Mouse (Mus musculus) MEL (cell line): ENCODE measurements around the gene Cat. TPM values are rescaled to one million over a fixed set of nuclear protein-coding genes. Genes with fewer than 3 reads are reported as not detected.

Experiments used
- DNase-seq: peaks from one replicate; pipeline ENCODE4 v3.0.0; 2011; ENCODE audit warnings: low read depth, low spot score
- H3K27ac ChIP-seq: 2 replicates; pipeline ENCODE4 v1.5.1; 2012; ENCODE audit warnings: low read depth, mild to moderate bottlenecking, control low read depth, low read length, moderate library complexity; ENCODE audit not compliant: control insufficient read depth
- H3K27me3 ChIP-seq, 2 experiments: fragments of 150-350 bp in 1 of 2; sonication (generic) in 1 of 2; 2 replicates each; pipeline ENCODE4 v1.6.1; 2012; ENCODE audit warnings: low read length in 2 of 2, mild to moderate bottlenecking in 2 of 2, improper control_type of control experiment in 1 of 2, moderate library complexity in 1 of 2; ENCODE audit not compliant: insufficient read depth in 2 of 2, control insufficient read depth in 1 of 2
- H3K36me3 ChIP-seq, 2 experiments: 2 replicates each; pipeline ENCODE4 v1.6.1; 2012 to 2014; ENCODE audit warnings: low read length in 2 of 2, improper control_type of control experiment in 1 of 2, inconsistent platforms in 1 of 2, mild to moderate bottlenecking in 1 of 2; ENCODE audit not compliant: insufficient read depth in 2 of 2, control insufficient read depth in 1 of 2
- H3K4me1 ChIP-seq, 2 experiments: fragments of 150-350 bp in 1 of 2; sonication (generic) in 1 of 2; 2 replicates each; pipeline ENCODE4 v1.6.1; 2012; ENCODE audit warnings: low read length in 2 of 2, improper control_type of control experiment in 1 of 2, mild to moderate bottlenecking in 1 of 2; ENCODE audit not compliant: insufficient read depth in 2 of 2, control insufficient read depth in 1 of 2
- H3K4me3 ChIP-seq, 2 experiments: fragments of 150-350 bp in 1 of 2; sonication (generic) in 1 of 2; 2 replicates each; pipeline ENCODE4 v1.5.1; 2012; ENCODE audit warnings: low read depth in 2 of 2, low read length in 2 of 2, mild to moderate bottlenecking in 2 of 2, moderate library complexity in 2 of 2, control low read depth in 1 of 2, improper control_type of control experiment in 1 of 2; ENCODE audit not compliant: control insufficient read depth in 1 of 2, insufficient read depth in 1 of 2
- H3K79me2 ChIP-seq: 2 replicates; pipeline ENCODE4 v1.6.1; 2012; ENCODE audit warnings: mild to moderate bottlenecking, low read length, moderate library complexity; ENCODE audit not compliant: control insufficient read depth, poor library complexity, insufficient read depth
- H3K9ac ChIP-seq: 2 replicates; pipeline ENCODE4 v1.6.1; 2012; ENCODE audit warnings: low read depth, mild to moderate bottlenecking, control low read depth, low read length, moderate library complexity; ENCODE audit not compliant: control insufficient read depth, poor library complexity, severe bottlenecking
- H3K9me3 ChIP-seq: fragments of 150-350 bp; sonication (generic); replicated peaks from 2 replicates; pipeline ENCODE4 v1.6.1; 2012; ENCODE audit warnings: mild to moderate bottlenecking, low read length, improper control_type of control experiment, moderate library complexity; ENCODE audit not compliant: insufficient read depth
- BHLHE40 ChIP-seq: IDR thresholded peaks from 2 replicates; pipeline ENCODE4 v1.6.1; 2012; ENCODE audit warnings: low read depth, mild to moderate bottlenecking, inconsistent platforms, low read length, improper control_type of control experiment, borderline replicate concordance
- CHD2 ChIP-seq: IDR thresholded peaks from 2 replicates; pipeline ENCODE4 v1.6.1; 2011; ENCODE audit warnings: low read length, improper control_type of control experiment
- CTCF ChIP-seq, 3 experiments: IDR thresholded peaks in 2 of 3; conservative IDR thresholded peaks in 1 of 3; 2 replicates each; pipeline ENCODE4 v1.5.1; 2011 to 2012; ENCODE audit warnings: low read length in 3 of 3, low read depth in 2 of 3, mild to moderate bottlenecking in 2 of 3, improper control_type of control experiment in 1 of 3, inconsistent platforms in 1 of 3, mixed read lengths in 1 of 3, moderate library complexity in 1 of 3; ENCODE audit not compliant: control insufficient read depth in 1 of 3, insufficient read depth in 1 of 3, poor library complexity in 1 of 3, severe bottlenecking in 1 of 3
- E2F4 ChIP-seq: IDR thresholded peaks from 2 replicates; pipeline ENCODE4 v1.6.1; 2011; ENCODE audit warnings: low read depth, low read length, improper control_type of control experiment, borderline replicate concordance
- ELF1 ChIP-seq: IDR thresholded peaks from 2 replicates; pipeline ENCODE4 v1.6.1; 2014; ENCODE audit warnings: low read depth, mild to moderate bottlenecking, inconsistent platforms, low read length, improper control_type of control experiment, moderate library complexity
- EP300 ChIP-seq, 2 experiments: IDR thresholded peaks; 2 replicates each; pipeline ENCODE4 v1.6.1; 2011; ENCODE audit warnings: improper control_type of control experiment in 2 of 2, low read length in 2 of 2, low read depth in 1 of 2, mild to moderate bottlenecking in 1 of 2
- ETS1 ChIP-seq: IDR thresholded peaks from 2 replicates; pipeline ENCODE4 v1.6.1; 2012; ENCODE audit warnings: low read depth, mild to moderate bottlenecking, inconsistent platforms, low read length, improper control_type of control experiment, moderate library complexity
- GABPA ChIP-seq: IDR thresholded peaks from 2 replicates; pipeline ENCODE4 v1.6.1; 2012; ENCODE audit warnings: low read depth, mild to moderate bottlenecking, inconsistent platforms, low read length, improper control_type of control experiment, moderate library complexity
- MAX ChIP-seq: IDR thresholded peaks from 2 replicates; pipeline ENCODE4 v1.6.1; 2011; ENCODE audit warnings: low read length, improper control_type of control experiment
- MEF2A ChIP-seq: IDR thresholded peaks from 2 replicates; pipeline ENCODE4 v1.6.1; 2014; ENCODE audit warnings: low read depth, mild to moderate bottlenecking, inconsistent platforms, low read length, improper control_type of control experiment; ENCODE audit not compliant: poor library complexity, insufficient replicate concordance, severe bottlenecking; ENCODE audit errors: extremely low read depth
- MXI1 ChIP-seq: IDR thresholded peaks from 2 replicates; pipeline ENCODE4 v1.6.1; 2011; ENCODE audit warnings: mild to moderate bottlenecking, low read depth, low read length, improper control_type of control experiment
- MYB ChIP-seq: IDR thresholded peaks from 2 replicates; pipeline ENCODE4 v1.6.1; 2011; ENCODE audit warnings: mild to moderate bottlenecking, low read depth, low read length, improper control_type of control experiment
- NELFE ChIP-seq: IDR thresholded peaks from 2 replicates; pipeline ENCODE4 v1.6.1; 2011; ENCODE audit warnings: low read depth, low read length, improper control_type of control experiment
- POLR2A ChIP-seq, 2 experiments: IDR thresholded peaks; 2 replicates each; pipeline ENCODE4 v1.6.1; 2011 to 2012; ENCODE audit warnings: low read length in 2 of 2, mild to moderate bottlenecking in 2 of 2, control low read depth in 1 of 2, improper control_type of control experiment in 1 of 2, low read depth in 1 of 2, moderate library complexity in 1 of 2; ENCODE audit not compliant: control insufficient read depth in 1 of 2, insufficient read depth in 1 of 2, poor library complexity in 1 of 2
- RAD21 ChIP-seq: IDR thresholded peaks from 2 replicates; pipeline ENCODE4 v1.6.1; 2011; ENCODE audit warnings: mild to moderate bottlenecking, low read depth, low read length, improper control_type of control experiment
- SMC3 ChIP-seq: IDR thresholded peaks from 2 replicates; pipeline ENCODE4 v1.6.1; 2011; ENCODE audit warnings: low read depth, low read length, improper control_type of control experiment
- TBP ChIP-seq: IDR thresholded peaks from 2 replicates; pipeline ENCODE4 v1.8.0; 2011; ENCODE audit warnings: low read depth, low read length, improper control_type of control experiment
- ZC3H11A ChIP-seq: IDR thresholded peaks from 2 replicates; pipeline ENCODE4 v1.6.1; 2012; ENCODE audit warnings: low read depth, mild to moderate bottlenecking, inconsistent platforms, low read length, improper control_type of control experiment
- ZKSCAN1 ChIP-seq: IDR thresholded peaks from 2 replicates; pipeline ENCODE4 v1.6.1; 2012; ENCODE audit warnings: low read depth, mild to moderate bottlenecking, inconsistent platforms, low read length, improper control_type of control experiment, moderate library complexity
- ZNF384 ChIP-seq: IDR thresholded peaks from 2 replicates; pipeline ENCODE4 v1.6.1; 2012; ENCODE audit warnings: low read depth, mild to moderate bottlenecking, inconsistent platforms, low read length, improper control_type of control experiment
- polyA plus RNA-seq, 2 experiments: library from polyadenylated mRNA; stranded (reverse) in 1 of 2; unstranded in 1 of 2; fragments of >175 nt in 1 of 2; fragments of >200 nt in 1 of 2; gene quantifications; 2 replicates each; pipeline versions ENCODE4 v1.2.1 to v1.2.4; 2012; ENCODE audit warnings: low replicate concordance in 2 of 2, low read depth in 1 of 2; ENCODE audit not compliant: insufficient read length in 2 of 2, insufficient read depth in 1 of 2, missing spikeins in 1 of 2
- total RNA-seq: library from RNA; depleted of rRNA; stranded (reverse); fragments of 300-350 nt; gene quantifications from 2 replicates; pipeline ENCODE4 v1.2.3, GENCODE M21; 2012

Gene Cat
- total and polyA plus RNA-seq, 3 experiments, result 36.4 to 82.0 (median 74.3) TPM

DNA sequence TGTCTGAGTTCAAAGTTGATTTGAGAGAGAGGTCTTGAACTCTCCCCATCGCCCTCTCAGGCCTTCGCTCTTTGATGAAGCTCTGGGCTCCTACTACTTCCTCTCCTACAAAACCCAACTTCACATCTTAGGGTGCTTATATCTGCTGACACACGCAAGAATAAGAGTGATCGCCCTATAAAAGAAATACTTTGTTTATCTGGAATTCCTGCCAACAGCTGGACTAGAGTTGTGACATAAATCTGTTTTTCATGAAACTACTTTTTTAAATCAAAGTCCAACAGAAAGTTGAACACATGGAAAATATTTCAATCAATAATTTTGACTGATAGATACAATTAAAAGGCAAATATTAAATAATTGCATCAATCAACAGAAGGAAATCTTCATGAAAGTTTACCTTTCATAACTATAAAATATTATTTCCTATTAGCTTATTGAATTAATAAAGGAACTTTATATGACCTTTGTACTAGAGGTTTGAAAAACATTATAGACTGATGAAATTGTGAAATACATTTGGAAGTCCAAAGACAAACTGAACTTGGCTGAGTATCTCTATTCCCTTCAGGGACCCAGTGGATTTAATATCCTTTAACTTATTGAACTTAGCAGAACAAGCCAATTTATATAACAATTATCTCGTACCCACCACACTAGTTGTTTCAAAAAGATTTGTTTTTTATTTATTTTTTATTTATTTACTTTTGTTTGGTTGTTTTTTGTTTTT is 27.3 kb upstream of the Cat start:
- no peaks in the 10 kb centered on the region for H3K79me2 ChIP-seq
- H3K36me3 ChIP-seq, result no peaks in the 10 kb centered on the region
- no peaks in the 10 kb centered on the region for H3K4me1 ChIP-seq
- no peak overlapping the region for H3K4me3 ChIP-seq
- H3K27me3 ChIP-seq, result peaks cover 2 to 5% of the 10 kb centered on the region in 2 experiments
- no peak overlapping the region for H3K27ac ChIP-seq
- TF ChIP-seq CTCF (IDR thresholded peaks at IDR 0.05 in 2 of 3, conservative IDR thresholded peaks at IDR 0.05 in 1 of 3; ENCODE audit: control insufficient read depth in 1 of 3, insufficient read depth in 1 of 3, low read depth in 2 of 3, low read length in 3 of 3, poor library complexity in 1 of 3, severe bottlenecking in 1 of 3) (no peak), POLR2A (IDR thresholded peaks at IDR 0.05; ENCODE audit: control insufficient read depth in 1 of 2, insufficient read depth in 1 of 2, low read depth in 1 of 2, low read length in 2 of 2, poor library complexity in 1 of 2) (no peak)
- H3K9ac ChIP-seq, result no peak overlapping the region
- H3K9me3 ChIP-seq, result no peaks in the 10 kb centered on the region
- DNase-seq, result no peak

DNA sequence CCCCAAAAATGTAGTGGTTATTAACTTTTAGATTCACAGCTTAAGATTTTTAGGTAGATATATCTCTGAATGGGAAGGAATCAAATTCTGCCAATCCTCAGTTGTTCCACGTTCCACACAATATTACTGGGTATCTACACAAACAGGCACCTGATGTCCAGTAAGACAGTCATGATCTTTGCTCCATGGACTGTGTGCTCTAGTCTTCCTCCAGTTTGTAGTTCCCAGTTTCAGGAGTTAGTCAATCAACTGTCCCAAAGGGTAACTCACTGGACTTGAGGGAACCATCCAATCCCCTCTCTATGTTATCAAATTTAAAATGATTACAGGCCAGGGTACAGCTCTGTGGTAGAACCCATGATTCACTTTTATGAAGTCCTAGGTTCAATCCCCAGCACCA is 26.7 kb upstream of the Cat start:
- Histone ChIP-seq H3K27me3 (peaks cover 2 to 5% of the 10 kb centered on the region in 2 experiments), H3K36me3 (peaks cover 0 to 1% of the 10 kb centered on the region in 2 experiments; a peak in 2 of 4 replicates), H3K27ac (no peak overlapping the region), H3K4me1 (peaks cover 0 to 3% of the 10 kb centered on the region in 2 experiments; a peak in 1 of 4 replicates), H3K9ac (no peak overlapping the region), H3K4me3 (no peak overlapping the region), H3K79me2 (no peaks in the 10 kb centered on the region), H3K9me3 (no peaks in the 10 kb centered on the region)
- no peak for TF ChIP-seq POLR2A (IDR thresholded peaks at IDR 0.05; ENCODE audit: control insufficient read depth in 1 of 2, insufficient read depth in 1 of 2, low read depth in 1 of 2, low read length in 2 of 2, poor library complexity in 1 of 2)
- TF ChIP-seq EP300 (IDR thresholded peaks at IDR 0.05; ENCODE audit: low read depth in 1 of 2, low read length in 2 of 2), result no peak
- no peak for TF ChIP-seq BHLHE40
- no peak for TF ChIP-seq MYB
- TF ChIP-seq ELF1, result no peak
- no peak for TF ChIP-seq MAX
- TF ChIP-seq GABPA, result no peak
- TF ChIP-seq TBP, result no peak
- TF ChIP-seq MEF2A, result no peak
- no peak for TF ChIP-seq CHD2
- TF ChIP-seq SMC3, result no peak
- TF ChIP-seq MXI1, result no peak
- no peak for TF ChIP-seq NELFE
- TF ChIP-seq ZNF384, result no peak
- TF ChIP-seq ZKSCAN1, result no peak
- TF ChIP-seq E2F4, result no peak
- no peak for TF ChIP-seq ZC3H11A
- no peak for TF ChIP-seq ETS1
- no peak for TF ChIP-seq RAD21
- DNase-seq, result no peak
